Mouse (Mus musculus): Measurements from ENCODE around the gene Nars2. TPM values are rescaled to one million over a fixed set of nuclear protein-coding genes. Genes with fewer than 3 reads are reported as not detected.

Nars2 gene
- total RNA-seq, 2 experiments from 2014 or later: 17.7 to 19.0 TPM

GRCm38 (mm10) chr7:96967188-96967587 is 15.9 kb downstream of the Nars2 start:
- DNase-seq: no peak
- intact Hi-C loops (cut with DNase I): loop anchor here (5.0 kb wide), 1 partner anchor 400 kb away; no protein-coding TSS in a partner anchor

GRCm38 (mm10) chr7:96970359-96970758 is 19.1 kb downstream of the Nars2 start:
- intact Hi-C loops (cut with DNase I): loop anchor here (1.0 to 2.0 kb wide), 2 partner anchors 106 to 327 kb away; no protein-coding TSS in a partner anchor
- DNase-seq: peak in 1 of 2 experiments; percentile 24

- peak; percentile 12 to 17 for DNase-seq
- intact Hi-C loops (cut with DNase I): loop anchor here (2.0 kb wide), 1 partner anchor 105 kb away; no protein-coding TSS in a partner anchor
Measured at GRCm38 (mm10) chr7:96971027-96971996, 20.0 kb downstream of the Nars2 start.

GRCm38 (mm10) chr7:96972138-96972904 is 21.0 kb downstream of the Nars2 start:
- intact Hi-C loops (cut with DNase I): no loop called here
- no peak for DNase-seq

- DNase-seq: no peak
- intact Hi-C loops (cut with DNase I): loop anchor here (5.0 kb wide), 1 partner anchor 56 kb away; no protein-coding TSS in a partner anchor
Measured at GRCm38 (mm10) chr7:96975914-96976313, 24.6 kb downstream of the Nars2 start.

GRCm38 (mm10) chr7:96977209-96977608 is 25.9 kb downstream of the Nars2 start:
- intact Hi-C loops (cut with DNase I): loop anchor here (5.0 kb wide), 1 partner anchor 55 kb away; no protein-coding TSS in a partner anchor
- no peak for DNase-seq

- no peak for DNase-seq
Measured at GRCm38 (mm10) chr7:96981366-96981765, 30.1 kb downstream of the Nars2 start.

GRCm38 (mm10) chr7:96983660-96984347 is 32.5 kb downstream of the Nars2 start:
- DNase-seq: peak in 1 of 2 experiments; percentile 19
- intact Hi-C loops (cut with DNase I): no loop called here

More at GRCm38 (mm10) chr7:96981366-96981765, 30.1 kb downstream of the Nars2 start:
- intact Hi-C loops (cut with DNase I): no loop called here

GRCm38 (mm10) chr7:96985798-96986197 is 34.5 kb downstream of the Nars2 start:
- DNase-seq: peak; percentile 58 to 60
- intact Hi-C loops (cut with DNase I): no loop called here

GRCm38 (mm10) chr7:96986795-96987445 is 35.6 kb downstream of the Nars2 start:
- intact Hi-C loops (cut with DNase I): no loop called here
- DNase-seq: peak in 1 of 2 experiments; percentile 8

- intact Hi-C loops (cut with DNase I): no loop called here
- peak in 1 of 2 experiments; percentile 15 for DNase-seq
Measured at GRCm38 (mm10) chr7:96987676-96988075, 36.4 kb downstream of the Nars2 start.

GRCm38 (mm10) chr7:97012956-97013355 is 61.7 kb downstream of the Nars2 start:
- intact Hi-C loops (cut with DNase I): no loop called here
- peak; percentile 25 to 38 for DNase-seq

GRCm38 (mm10) chr7:97018005-97018404 is 66.7 kb downstream of the Nars2 start:
- intact Hi-C loops (cut with DNase I): no loop called here
- DNase-seq: peak in 1 of 2 experiments; percentile 5

- intact Hi-C loops (cut with DNase I): no loop called here
- peak in 1 of 2 experiments; percentile 10 for DNase-seq
Measured at GRCm38 (mm10) chr7:97018418-97018817, 67.1 kb downstream of the Nars2 start.

- DNase-seq: no peak
- intact Hi-C loops (cut with DNase I): no loop called here
Measured at GRCm38 (mm10) chr7:97019303-97019702, 68.0 kb downstream of the Nars2 start.

GRCm38 (mm10) chr7:97026772-97027358 is 75.6 kb downstream of the Nars2 start:
- intact Hi-C loops (cut with DNase I): no loop called here

GRCm38 (mm10) chr7:97029151-97029550 is 77.8 kb downstream of the Nars2 start:
- intact Hi-C loops (cut with DNase I): no loop called here

More at GRCm38 (mm10) chr7:97026772-97027358, 75.6 kb downstream of the Nars2 start:
- DNase-seq: no peak

GRCm38 (mm10) chr7:97032412-97032811 is 81.1 kb downstream of the Nars2 start:
- DNase-seq: no peak
- intact Hi-C loops (cut with DNase I): loop anchor here (5.0 kb wide), 1 partner anchor 55 kb away; no protein-coding TSS in a partner anchor

More at GRCm38 (mm10) chr7:97029151-97029550, 77.8 kb downstream of the Nars2 start:
- no peak for DNase-seq

GRCm38 (mm10) chr7:97039641-97040040 is 88.3 kb downstream of the Nars2 start:
- no peak for DNase-seq
- intact Hi-C loops (cut with DNase I): no loop called here
